Mouse (Mus musculus) spleen, adult 2 months (tissue): ENCODE measurements at regions not wholly inside any gene's neighbourhood (a gene's known extent, or its start where the extent isn't known, plus 50 kb on each side); places are given as distances from the start of the nearest gene placed in this dataset.

Experiments used
- CTCF ChIP-seq: fragments of 200-500 bp; IDR thresholded peaks from 2 replicates; pipeline ENCODE4 v1.5.1; 2011; ENCODE audit warnings: mild to moderate bottlenecking, inconsistent platforms; ENCODE audit not compliant: insufficient read depth, insufficient read length, insufficient replicate concordance; ENCODE audit errors: extremely low read depth
- POLR2A ChIP-seq: fragments of 200-500 bp; IDR thresholded peaks from 2 replicates; pipeline ENCODE4 v1.6.1; 2011; ENCODE audit warnings: low read depth, low read length, inconsistent platforms

DNA sequence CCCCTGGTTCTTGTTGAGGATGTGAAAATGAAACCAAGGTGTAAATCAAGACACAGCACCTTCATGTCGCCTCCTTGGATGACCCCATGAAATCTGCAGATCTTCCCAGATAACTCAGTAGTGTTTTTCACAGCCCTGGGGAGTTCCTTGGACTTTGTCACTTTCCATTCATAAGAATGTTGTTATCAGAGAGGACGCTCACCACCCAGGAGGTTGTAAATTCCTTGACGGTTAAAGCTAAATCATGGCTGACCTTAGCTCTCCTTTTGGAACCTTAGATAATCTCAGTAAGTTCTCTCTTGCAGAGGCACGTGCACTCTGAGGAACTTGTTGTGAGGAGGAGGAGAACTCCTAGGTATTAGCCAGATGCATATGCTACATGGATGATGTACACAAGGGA is 229.8 kb upstream of the Dynlrb2 start:
- TF ChIP-seq CTCF (no peak), POLR2A (no peak)
